Mouse (Mus musculus) myocyte (in vitro differentiated cells): ENCODE measurements around the gene Aplnr.

Experiments
- CEBPB ChIP-seq: IDR thresholded peaks from 2 replicates; pipeline ENCODE4 v1.6.1; 2011; ENCODE audit warnings: mild to moderate bottlenecking, moderate library complexity; ENCODE audit not compliant: poor library complexity, insufficient read depth, severe bottlenecking
- E2F4 ChIP-seq: IDR thresholded peaks from one replicate; pipeline ENCODE4 v1.6.1; 2011; ENCODE audit warnings: mild to moderate bottlenecking, control low read depth, moderate library complexity; ENCODE audit not compliant: insufficient read depth
- MAX ChIP-seq: IDR thresholded peaks from one replicate; pipeline ENCODE4 v1.6.1; 2011; ENCODE audit warnings: low read depth, mild to moderate bottlenecking, control low read depth
- MYOG ChIP-seq, 3 experiments: IDR thresholded peaks; one replicate each; pipeline ENCODE4 v1.6.1; 2011; ENCODE audit warnings: control low read depth in 2 of 3, low read depth in 2 of 3, mild to moderate bottlenecking in 2 of 3; ENCODE audit not compliant: insufficient read length in 2 of 3, control insufficient read depth in 1 of 3, insufficient read depth in 1 of 3
- POLR2A ChIP-seq: IDR thresholded peaks from one replicate; pipeline ENCODE4 v1.6.1; 2011; ENCODE audit warnings: low read depth, mild to moderate bottlenecking, control low read depth, moderate library complexity; ENCODE audit not compliant: insufficient read length
- POLR2AphosphoS2 ChIP-seq: IDR thresholded peaks from one replicate; pipeline ENCODE4 v1.6.1; 2011; ENCODE audit warnings: low read depth, control low read depth; ENCODE audit not compliant: insufficient read length
- REST ChIP-seq: IDR thresholded peaks from one replicate; pipeline ENCODE4 v1.6.1; 2011; ENCODE audit warnings: mild to moderate bottlenecking, control low read depth, moderate library complexity; ENCODE audit not compliant: insufficient read depth, insufficient read length
- SRF ChIP-seq: IDR thresholded peaks from one replicate; pipeline ENCODE4 v1.6.1; 2011; ENCODE audit warnings: low read depth; ENCODE audit not compliant: control insufficient read depth, insufficient read length
- TCF12 ChIP-seq: IDR thresholded peaks from one replicate; pipeline ENCODE4 v1.6.1; 2011; ENCODE audit warnings: mild to moderate bottlenecking, control low read depth; ENCODE audit not compliant: poor library complexity, insufficient read depth, severe bottlenecking
- TCF3 ChIP-seq: IDR thresholded peaks from one replicate; pipeline ENCODE4 v1.6.1; 2011; ENCODE audit warnings: low read depth, control low read depth; ENCODE audit not compliant: insufficient read length
- USF1 ChIP-seq: IDR thresholded peaks from one replicate; pipeline ENCODE4 v1.6.1; 2011; ENCODE audit warnings: low read depth, mild to moderate bottlenecking, control low read depth, moderate library complexity

- TF ChIP-seq POLR2A (no peak), E2F4 (no peak), CEBPB (no peak), USF1 (no peak), TCF12 (no peak), MAX (no peak), SRF (no peak), REST (no peak), POLR2AphosphoS2 (no peak), TCF3 (no peak), MYOG (IDR thresholded peaks at IDR 0.05; ENCODE audit: control insufficient read depth in 1 of 3, insufficient read depth in 1 of 3, insufficient read length in 2 of 3, low read depth in 2 of 3) (no peak)
Measured at GRCm38 (mm10) chr2:85136089-85136488, at the start of gene Aplnr.
